Mouse (Mus musculus): Measurements from ENCODE around the gene Anapc16.

GRCm38 (mm10) chr10:60031985-60032384, 29.1 kb upstream of the Anapc16 start:
- TF ChIP-seq POLR2A (IDR thresholded peaks at IDR 0.05; ENCODE audit: low read depth, low read length) (no peak), CTCF (conservative IDR thresholded peaks at IDR 0.05; ENCODE audit: insufficient read depth, insufficient read length, low read depth, low read length) (no peak)
